Mouse (Mus musculus) hindbrain, embryonic 13.5 days (tissue): Measurements from ENCODE around the gene Pdzd2. TPM values are rescaled to one million over a fixed set of nuclear protein-coding genes. Genes with fewer than 3 reads are reported as not detected.

Experiments
- ATAC-seq: fragments of 200-750 bp; cut with Nextera tagmentation; 2 replicates; pipeline ENCODE4 v1.8.0; 2017; ENCODE audit warnings: moderate TSS enrichment; ENCODE audit not compliant: low FRiP score
- H3K27ac ChIP-seq: fragments of 300-500 bp; sonication (generic); 2 replicates; pipeline ENCODE4 v1.5.1; 2015; ENCODE audit warnings: inconsistent platforms, mild to moderate bottlenecking, moderate library complexity
- H3K27me3 ChIP-seq: fragments of 300-500 bp; sonication (generic); 2 replicates; pipeline ENCODE4 v1.6.1; 2015; ENCODE audit warnings: mild to moderate bottlenecking, inconsistent platforms
- H3K36me3 ChIP-seq: fragments of 300-500 bp; sonication (generic); 2 replicates; pipeline ENCODE4 v1.6.1; 2015; ENCODE audit warnings: mild to moderate bottlenecking, inconsistent platforms
- H3K4me1 ChIP-seq: fragments of 300-500 bp; sonication (generic); replicated peaks from 2 replicates; pipeline ENCODE4 v1.6.1; 2015; ENCODE audit warnings: inconsistent platforms
- H3K4me2 ChIP-seq: fragments of 300-500 bp; sonication (generic); 2 replicates; pipeline ENCODE4 v1.6.1; 2015; ENCODE audit warnings: inconsistent platforms, mild to moderate bottlenecking, moderate library complexity
- H3K4me3 ChIP-seq: fragments of 300-500 bp; sonication (generic); 2 replicates; pipeline ENCODE4 v1.5.1; 2015; ENCODE audit warnings: mild to moderate bottlenecking, inconsistent platforms
- H3K9ac ChIP-seq: fragments of 300-500 bp; sonication (generic); 2 replicates; pipeline ENCODE4 v1.6.1; 2015; ENCODE audit warnings: mild to moderate bottlenecking, inconsistent platforms
- H3K9me3 ChIP-seq: fragments of 300-500 bp; sonication (generic); 2 replicates; pipeline ENCODE4 v1.6.1; 2016; ENCODE audit warnings: inconsistent platforms
- WGBS: fragments of 180-500 bp; shearing (Covaris S2); methylation state at CpG from one replicate; pipeline ENCODE4 v1.1.7; 2015; 5-methylcytosine and 5-hydroxymethylcytosine counted together
- polyA plus RNA-seq: library from polyadenylated mRNA; unstranded; fragments of >200 nt; fragmentation: Nextera tagmentation; extraction: Ambion mirVana; gene quantifications from 2 replicates; pipeline ENCODE4 v1.2.1, GENCODE M21; 2015

Gene Pdzd2
- polyA plus RNA-seq, 1 experiment from 2014 or later: 12.3 TPM

GRCm38 (mm10) chr15:12357459-12357858 lies 382.3 kb downstream of the Pdzd2 start:
- Histone ChIP-seq H3K4me3 (no peak overlapping the region), H3K4me1 (no peaks in the 10 kb centered on the region), H3K27me3 (no peaks in the 10 kb centered on the region), H3K9ac (no peak overlapping the region), H3K27ac (no peak overlapping the region), H3K9me3 (no peaks in the 10 kb centered on the region), H3K4me2 (no peak overlapping the region), H3K36me3 (peaks cover 36% of the 10 kb centered on the region)
- ATAC-seq: no peak

- no peak for ATAC-seq
- Histone ChIP-seq H3K9ac (no peak overlapping the region), H3K4me1 (no peaks in the 10 kb centered on the region), H3K4me3 (no peak overlapping the region), H3K9me3 (no peaks in the 10 kb centered on the region), H3K27ac (no peak overlapping the region), H3K36me3 (peaks cover 39% of the 10 kb centered on the region), H3K4me2 (no peak overlapping the region), H3K27me3 (no peaks in the 10 kb centered on the region)
- 83% methylated on average over 7 of the region's 7 CpGs for WGBS
Observed at GRCm38 (mm10) chr15:12355907-12356306, 383.8 kb downstream of the Pdzd2 start.

GRCm38 (mm10) chr15:12355261-12355660 lies 384.5 kb downstream of the Pdzd2 start:
- Histone ChIP-seq H3K27me3 (no peaks in the 10 kb centered on the region), H3K4me1 (no peaks in the 10 kb centered on the region), H3K9me3 (no peaks in the 10 kb centered on the region), H3K9ac (no peak overlapping the region), H3K4me2 (no peak overlapping the region), H3K4me3 (no peak overlapping the region), H3K36me3 (peaks cover 41% of the 10 kb centered on the region), H3K27ac (no peak overlapping the region)
- WGBS: 94% methylated on average over 6 of the region's 6 CpGs
- no peak for ATAC-seq

GRCm38 (mm10) chr15:12354281-12354810 lies 385.4 kb downstream of the Pdzd2 start:
- Histone ChIP-seq H3K9ac (no peak overlapping the region), H3K36me3 (peaks cover 50% of the 10 kb centered on the region), H3K4me1 (no peaks in the 10 kb centered on the region), H3K27me3 (no peaks in the 10 kb centered on the region), H3K4me2 (no peak overlapping the region), H3K4me3 (no peak overlapping the region), H3K9me3 (no peaks in the 10 kb centered on the region), H3K27ac (no peak overlapping the region)
- ATAC-seq: no peak
- 97% methylated on average over 2 of the region's 2 CpGs for WGBS

GRCm38 (mm10) chr15:12351470-12351869 lies 388.3 kb downstream of the Pdzd2 start:
- no peak; the same call in 1 of the 2 replicates for ATAC-seq
- Histone ChIP-seq H3K9ac (no peak overlapping the region), H3K4me2 (no peak overlapping the region), H3K4me3 (no peak overlapping the region), H3K27ac (no peak overlapping the region), H3K4me1 (no peaks in the 10 kb centered on the region), H3K9me3 (no peaks in the 10 kb centered on the region), H3K27me3 (no peaks in the 10 kb centered on the region), H3K36me3 (peaks cover 52% of the 10 kb centered on the region)
- WGBS: 91% methylated on average over 7 of the region's 7 CpGs

- Histone ChIP-seq H3K9me3 (no peaks in the 10 kb centered on the region), H3K4me3 (no peak overlapping the region), H3K27ac (no peak overlapping the region), H3K9ac (no peak overlapping the region), H3K27me3 (no peaks in the 10 kb centered on the region), H3K36me3 (peaks cover 43% of the 10 kb centered on the region), H3K4me2 (no peak overlapping the region), H3K4me1 (no peaks in the 10 kb centered on the region)
- WGBS: 92% methylated on average over 5 of the region's 5 CpGs
- no peak for ATAC-seq
Observed at GRCm38 (mm10) chr15:12349840-12350239, 389.9 kb downstream of the Pdzd2 start.

GRCm38 (mm10) chr15:12348950-12349349 lies 390.8 kb downstream of the Pdzd2 start:
- H3K27me3 ChIP-seq: no peaks in the 10 kb centered on the region
- H3K9me3 ChIP-seq: no peaks in the 10 kb centered on the region
- peaks cover 45% of the 10 kb centered on the region for H3K36me3 ChIP-seq
- H3K9ac ChIP-seq: no peak overlapping the region
- no peak overlapping the region for H3K27ac ChIP-seq
- no peak for ATAC-seq
- H3K4me2 ChIP-seq: no peak overlapping the region
- no peaks in the 10 kb centered on the region for H3K4me1 ChIP-seq
- 90% methylated on average over 3 of the region's 3 CpGs for WGBS
- H3K4me3 ChIP-seq: no peak overlapping the region

GRCm38 (mm10) chr15:12346916-12347315 lies 392.8 kb downstream of the Pdzd2 start:
- Histone ChIP-seq H3K4me2 (no peak overlapping the region), H3K9ac (no peak overlapping the region), H3K27ac (no peak overlapping the region), H3K9me3 (no peaks in the 10 kb centered on the region), H3K27me3 (no peaks in the 10 kb centered on the region), H3K4me3 (no peak overlapping the region), H3K4me1 (no peaks in the 10 kb centered on the region), H3K36me3 (peaks cover 36% of the 10 kb centered on the region)
- WGBS: 93% methylated on average over 3 of the region's 3 CpGs
- no peak for ATAC-seq

GRCm38 (mm10) chr15:12341401-12341758 lies 398.3 kb downstream of the Pdzd2 start:
- H3K4me3 ChIP-seq: no peak overlapping the region
- 14% methylated on average over 4 of the region's 4 CpGs for WGBS
- no peak overlapping the region for H3K27ac ChIP-seq
- H3K4me2 ChIP-seq: no peak overlapping the region
- ATAC-seq: peak; percentile 54; the same call in 1 of the 2 replicates
- no peaks in the 10 kb centered on the region for H3K9me3 ChIP-seq
- peaks cover 9% of the 10 kb centered on the region for H3K4me1 ChIP-seq
- H3K27me3 ChIP-seq: no peaks in the 10 kb centered on the region
- peaks cover 22% of the 10 kb centered on the region for H3K36me3 ChIP-seq
- H3K9ac ChIP-seq: no peak overlapping the region

- H3K4me1 ChIP-seq: peaks cover 13% of the 10 kb centered on the region
- H3K27ac ChIP-seq: peak overlapping the region; percentile 58
- no peaks in the 10 kb centered on the region for H3K27me3 ChIP-seq
- ATAC-seq: no peak
- peaks cover 22% of the 10 kb centered on the region for H3K36me3 ChIP-seq
- 44% methylated on average over 5 of the region's 5 CpGs for WGBS
- no peak overlapping the region for H3K9ac ChIP-seq
- no peak overlapping the region for H3K4me2 ChIP-seq
- H3K9me3 ChIP-seq: no peaks in the 10 kb centered on the region
- no peak overlapping the region for H3K4me3 ChIP-seq
Observed at GRCm38 (mm10) chr15:12340536-12341400, 399.0 kb downstream of the Pdzd2 start.

- WGBS: 73% methylated on average over 3 of the region's 3 CpGs
- no peak overlapping the region for H3K4me3 ChIP-seq
- H3K4me1 ChIP-seq: peaks cover 21% of the 10 kb centered on the region
- H3K4me2 ChIP-seq: no peak overlapping the region
- H3K9me3 ChIP-seq: no peaks in the 10 kb centered on the region
- H3K27me3 ChIP-seq: no peaks in the 10 kb centered on the region
- H3K36me3 ChIP-seq: no peaks in the 10 kb centered on the region
- ATAC-seq: no peak
- H3K27ac ChIP-seq: no peak overlapping the region
- no peak overlapping the region for H3K9ac ChIP-seq
Observed at GRCm38 (mm10) chr15:12337779-12338137, 402.0 kb downstream of the Pdzd2 start.

- Histone ChIP-seq H3K27ac (no peak overlapping the region), H3K36me3 (no peaks in the 10 kb centered on the region), H3K4me1 (peaks cover 21% of the 10 kb centered on the region), H3K4me3 (no peak overlapping the region), H3K9me3 (no peaks in the 10 kb centered on the region), H3K27me3 (no peaks in the 10 kb centered on the region), H3K4me2 (no peak overlapping the region), H3K9ac (no peak overlapping the region)
- WGBS: 92% methylated on average over 4 of the region's 4 CpGs
- no peak for ATAC-seq
Observed at GRCm38 (mm10) chr15:12337030-12337778, 402.5 kb downstream of the Pdzd2 start.
